Mouse (Mus musculus): ENCODE data around the gene Wdr74. TPM values are rescaled to one million over a fixed set of nuclear protein-coding genes. Genes with fewer than 3 reads are reported as not detected.

The Wdr74 gene
- total RNA-seq, 2 experiments from 2014 or later, result 48.5 to 53.1 TPM

DNA sequence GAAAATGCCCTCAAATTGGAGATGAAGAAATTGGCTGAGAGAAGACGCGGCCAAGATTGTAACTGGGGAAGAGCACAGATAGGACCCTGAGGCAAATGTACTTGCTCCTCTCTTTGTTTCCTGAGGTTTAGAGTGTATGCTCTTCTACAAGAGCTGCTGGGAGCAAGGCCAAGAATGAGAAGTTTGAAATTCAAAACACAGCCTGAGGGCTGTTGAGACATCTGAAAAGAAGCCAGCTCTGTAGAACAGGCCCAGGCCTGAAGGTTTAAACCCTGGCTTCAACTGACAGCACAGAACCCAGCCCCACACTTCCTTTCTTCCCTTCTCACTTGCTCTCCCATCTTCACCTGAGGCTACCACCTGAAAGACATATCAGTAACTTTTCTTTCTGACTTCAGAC is 25.6 kb upstream of the Wdr74 start:
- no peak for TF ChIP-seq CTCF (IDR thresholded peaks at IDR 0.05)
- intact Hi-C loops (cut with DNase I), result no loop called here
- no peak for DNase-seq (ENCODE audit: extremely low spot score in 1 of 2, low spot score in 2 of 2)

GRCm38 (mm10) chr19:8711506-8711905 is 24.1 kb upstream of the Wdr74 start:
- intact Hi-C loops (cut with DNase I), result no loop called here
- no peak overlapping the region for H3K27ac ChIP-seq
- TF ChIP-seq CTCF (IDR thresholded peaks at IDR 0.05), result no peak
- H3K4me3 ChIP-seq, result peak overlapping the region; percentile 88
- no peak for DNase-seq (ENCODE audit: extremely low spot score in 1 of 2, low spot score in 2 of 2)

More for the DNA sequence above, 25.6 kb upstream of the Wdr74 start:
- no peak overlapping the region for H3K4me3 ChIP-seq
- H3K27ac ChIP-seq, result no peak overlapping the region

GRCm38 (mm10) chr19:8711949-8712869 is 23.4 kb upstream of the Wdr74 start:
- peak overlapping the region; percentile 88 for H3K4me3 ChIP-seq
- intact Hi-C loops (cut with DNase I), result no loop called here
- peak overlapping the region; percentile 93 for H3K27ac ChIP-seq
- DNase-seq (ENCODE audit: extremely low spot score in 1 of 2, low spot score in 2 of 2), result no peak
- TF ChIP-seq CTCF (IDR thresholded peaks at IDR 0.05), result no peak

DNA sequence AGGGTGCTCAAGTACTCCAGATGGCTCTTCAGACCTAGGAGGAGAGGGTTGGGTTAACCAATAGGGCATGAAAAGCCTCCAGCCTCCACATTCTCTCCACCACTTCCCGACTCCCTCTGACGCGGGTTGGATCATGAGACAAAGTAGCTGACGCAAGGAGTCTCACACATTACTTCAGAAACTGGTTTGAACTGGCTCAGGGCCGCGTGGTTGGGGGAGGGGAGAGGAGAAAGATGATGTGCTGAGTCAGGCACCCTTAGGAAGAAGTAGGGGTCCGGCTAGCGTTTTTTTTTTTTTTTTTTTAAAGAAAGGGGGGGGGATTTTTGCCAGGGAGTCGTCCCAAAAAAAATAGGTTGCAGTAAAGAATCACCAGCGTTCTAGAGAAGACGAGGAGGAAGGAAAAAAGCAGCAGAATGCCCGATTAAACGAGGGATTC is 22.7 kb upstream of the Wdr74 start:
- H3K27ac ChIP-seq, result peak overlapping the region; percentile 93

DNA sequence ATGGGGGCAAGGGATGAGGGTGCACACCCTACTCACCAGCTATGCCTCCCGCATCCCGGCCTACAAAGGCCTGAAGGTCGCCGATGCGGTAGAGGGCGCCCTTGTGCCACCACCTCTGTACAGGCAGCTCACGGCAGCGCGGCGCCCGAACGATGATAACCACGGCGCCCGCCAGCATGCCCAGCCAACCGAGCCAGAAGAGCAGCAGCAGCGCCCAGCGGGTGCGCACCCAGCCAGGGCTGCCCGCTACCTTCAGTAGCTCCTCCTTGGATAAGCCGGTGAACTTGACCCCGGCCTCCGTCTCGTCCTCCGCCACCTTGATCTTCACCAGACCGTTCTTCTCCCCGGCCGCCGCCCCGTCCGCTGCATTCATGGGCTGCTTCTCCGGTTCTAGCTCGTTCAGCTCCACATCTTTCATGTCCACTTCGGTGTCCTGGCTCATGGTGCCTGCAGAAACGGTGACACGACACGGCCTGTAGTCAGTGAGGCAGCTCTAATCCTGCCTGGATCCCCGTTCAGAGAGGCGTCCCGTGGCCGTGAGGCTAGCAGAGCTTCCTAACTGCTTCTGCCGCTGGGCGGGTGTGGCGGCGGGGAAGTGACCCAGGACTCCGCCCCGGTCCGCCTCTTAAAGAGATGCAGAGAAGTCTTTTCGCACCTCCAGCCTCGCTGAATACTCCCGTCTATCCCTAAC is 22.2 kb upstream of the Wdr74 start:
- TF ChIP-seq CTCF (IDR thresholded peaks at IDR 0.05), result peak; percentile 73

More for the DNA sequence above, 22.7 kb upstream of the Wdr74 start:
- no peak for TF ChIP-seq CTCF (IDR thresholded peaks at IDR 0.05)
- intact Hi-C loops (cut with DNase I), result no loop called here
- H3K4me3 ChIP-seq, result peak overlapping the region; percentile 88
- peak; percentile 56 to 66 for DNase-seq (ENCODE audit: extremely low spot score in 1 of 2, low spot score in 2 of 2)

GRCm38 (mm10) chr19:8713997-8714652 is 21.5 kb upstream of the Wdr74 start:
- peak overlapping the region; percentile 88 for H3K4me3 ChIP-seq
- intact Hi-C loops (cut with DNase I), result no loop called here
- TF ChIP-seq CTCF (IDR thresholded peaks at IDR 0.05), result no peak
- no peak for DNase-seq (ENCODE audit: extremely low spot score in 1 of 2, low spot score in 2 of 2)
- peak overlapping the region; percentile 93 for H3K27ac ChIP-seq

More for the DNA sequence above, 22.2 kb upstream of the Wdr74 start:
- H3K27ac ChIP-seq, result peak overlapping the region; percentile 93
- DNase-seq (ENCODE audit: extremely low spot score in 1 of 2, low spot score in 2 of 2), result peak; percentile 92
- intact Hi-C loops (cut with DNase I), result no loop called here
- peak overlapping the region; percentile 88 for H3K4me3 ChIP-seq

GRCm38 (mm10) chr19:8714653-8715481 is 20.8 kb upstream of the Wdr74 start:
- intact Hi-C loops (cut with DNase I), result no loop called here
- DNase-seq (ENCODE audit: extremely low spot score in 1 of 2, low spot score in 2 of 2), result no peak
- TF ChIP-seq CTCF (IDR thresholded peaks at IDR 0.05), result peak; percentile 3
- no peak overlapping the region for H3K4me3 ChIP-seq
- H3K27ac ChIP-seq, result no peak overlapping the region

DNA sequence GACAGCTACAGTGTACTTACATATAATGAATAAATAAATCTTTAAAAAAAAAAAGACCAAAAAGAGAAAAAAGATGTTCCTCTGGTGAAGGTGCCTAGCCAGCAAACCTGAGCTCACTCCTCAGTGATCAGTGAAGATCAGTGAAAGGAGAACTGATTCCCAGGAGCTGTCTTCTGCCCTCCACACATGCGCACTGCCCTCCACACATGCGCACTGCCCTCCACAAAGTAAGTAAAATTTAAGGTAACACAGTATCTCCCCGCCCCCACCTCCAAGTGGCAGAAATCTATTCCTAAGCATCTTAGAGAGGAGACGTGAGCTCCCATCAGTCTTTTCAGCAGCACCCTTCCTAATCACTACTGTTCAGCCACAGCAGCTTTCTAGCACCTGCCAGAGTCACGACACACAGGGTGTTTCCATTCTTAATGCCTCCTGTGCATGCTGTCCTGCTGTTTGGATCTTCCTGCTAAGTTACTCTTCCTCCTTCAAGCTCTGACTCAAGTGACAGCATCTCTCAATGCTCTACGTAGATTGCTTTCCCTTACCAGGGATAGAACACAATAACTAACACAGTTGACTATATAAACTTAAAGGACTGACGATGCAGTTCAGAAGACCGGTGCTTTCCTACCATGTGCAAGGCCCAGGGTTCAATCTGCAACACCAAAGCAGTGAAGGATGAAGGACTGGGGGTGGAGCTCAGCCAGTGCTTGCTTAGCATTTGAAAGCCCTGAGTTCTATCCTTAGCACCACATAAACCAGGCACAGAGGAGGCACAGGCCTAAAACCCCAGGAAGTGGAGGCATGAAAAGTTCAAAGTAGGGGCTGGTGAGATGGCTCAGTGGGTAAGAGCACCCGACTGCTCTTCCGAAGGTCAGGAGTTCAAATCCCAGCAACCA is 19.5 kb upstream of the Wdr74 start:
- no peak overlapping the region for H3K4me3 ChIP-seq
- no peak for DNase-seq (ENCODE audit: extremely low spot score in 1 of 2, low spot score in 2 of 2)
- no peak for TF ChIP-seq CTCF (IDR thresholded peaks at IDR 0.05)
- H3K27ac ChIP-seq, result no peak overlapping the region
- intact Hi-C loops (cut with DNase I), result no loop called here

DNA sequence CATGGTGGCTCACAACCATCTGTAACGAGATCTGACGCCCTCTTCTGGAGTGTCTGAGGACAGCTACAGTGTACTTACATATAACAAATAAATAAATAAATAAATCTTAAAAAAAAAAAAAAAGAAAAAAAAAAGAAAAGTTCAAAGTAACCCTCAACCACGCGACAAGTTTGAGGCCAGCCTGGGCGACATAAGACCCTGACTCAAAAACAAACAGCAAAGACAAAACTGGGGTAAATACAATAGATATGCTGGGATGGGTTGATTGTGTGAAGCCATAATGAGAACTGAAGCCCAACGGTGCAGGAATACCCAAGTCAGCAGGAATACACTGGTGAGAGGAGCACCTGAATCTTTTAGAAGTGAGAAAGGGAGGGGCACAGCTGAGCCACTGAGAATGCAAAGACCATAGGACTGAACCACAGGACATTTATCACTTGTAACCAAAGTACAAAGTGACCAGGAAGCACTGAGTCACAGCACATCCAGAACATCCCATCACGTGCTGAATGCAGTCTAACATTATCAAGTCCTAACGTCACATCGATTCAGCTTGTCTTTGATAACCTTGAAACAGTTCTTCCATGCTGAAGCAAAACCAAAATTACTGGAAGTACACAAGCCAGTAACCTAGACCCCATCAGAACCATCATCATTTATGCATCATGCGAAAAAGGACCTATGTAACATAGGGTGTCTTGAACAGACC is 18.7 kb upstream of the Wdr74 start:
- no peak for DNase-seq (ENCODE audit: extremely low spot score in 1 of 2, low spot score in 2 of 2)

More for the DNA sequence above, 18.7 kb upstream of the Wdr74 start:
- Histone ChIP-seq H3K4me3 (no peak overlapping the region), H3K27ac (no peak overlapping the region)
- intact Hi-C loops (cut with DNase I), result no loop called here
- no peak for TF ChIP-seq CTCF (IDR thresholded peaks at IDR 0.05)

All from left cerebral cortex, adult 2 months (tissue).